Mouse (Mus musculus) natural killer cell, adult 2 months (primary cell): Measurements from ENCODE around the gene Fthl17b.
"Not testable (repeated sequence)": the region's sequence is repeated elsewhere in the genome, so short reads cannot be mapped to it uniquely, and the experiment has no call there.

Source experiments
- DNase-seq, 2 experiments: peaks; one replicate each; pipeline ENCODE4 v3.0.0; 2022; ENCODE audit warnings: low spot score in 2 of 2

Fthl17b gene

DNA sequence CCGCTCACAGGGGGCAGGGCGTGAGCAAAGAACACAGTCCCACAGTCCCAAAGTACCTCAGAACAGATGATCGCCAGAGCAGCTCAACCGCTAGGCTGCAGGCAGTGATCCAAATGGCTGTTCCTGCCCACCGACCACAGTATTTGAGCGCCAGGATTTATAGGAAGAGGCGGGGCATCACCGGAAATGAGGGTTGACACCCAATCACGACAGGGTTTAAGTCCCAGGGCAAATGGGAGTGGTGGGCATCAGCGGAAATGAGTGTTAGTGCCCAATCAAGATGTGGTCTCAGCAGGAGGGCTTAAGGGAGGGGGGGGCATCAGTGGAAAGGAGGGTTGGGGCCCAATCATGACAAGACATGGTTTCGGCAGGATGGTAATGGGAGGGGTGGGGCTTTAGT lies at the start of gene Fthl17b:
Gene Fthl17b (minus strand): TSS at position 101 of the 400 bp plus-strand sequence.
- not testable (repeated sequence) for DNase-seq

DNA sequence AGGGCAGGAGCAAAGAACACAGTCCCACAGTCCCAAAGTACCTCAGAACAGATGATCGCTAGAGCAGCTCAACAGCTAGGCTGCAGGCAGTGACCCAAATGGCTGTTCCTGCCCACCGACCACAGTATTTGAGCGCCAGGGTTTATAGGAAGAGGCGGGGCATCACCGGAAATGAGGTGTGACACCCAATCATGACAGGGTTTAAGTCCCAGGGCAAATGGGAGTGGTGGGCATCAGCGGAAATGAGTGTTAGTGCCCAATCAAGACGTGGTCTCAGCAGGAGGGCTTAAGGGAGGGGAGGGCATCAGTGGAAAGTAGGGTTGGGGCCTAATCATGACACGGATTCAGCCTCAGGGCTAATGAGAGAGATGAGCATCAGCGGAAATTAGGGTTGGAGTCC lies 23.9 kb upstream of the Fthl17b start, which contains the start of gene Fthl17d:
Gene Fthl17d (minus strand): TSS at position 101 of the 400 bp plus-strand sequence.
- not testable (repeated sequence) for DNase-seq

- DNase-seq, result not testable (repeated sequence)
These were observed 13.7 kb upstream of the Fthl17b start, which contains the start of gene Fthl17c for GRCm38 (mm10) chrX:8976459-8976858. Fthl17c (minus strand) TSS chrX:8976559.

GRCm38 (mm10) chrX:8964618-8965017 lies 1.8 kb upstream of the Fthl17b start:
- not testable (repeated sequence) for DNase-seq

DNA sequence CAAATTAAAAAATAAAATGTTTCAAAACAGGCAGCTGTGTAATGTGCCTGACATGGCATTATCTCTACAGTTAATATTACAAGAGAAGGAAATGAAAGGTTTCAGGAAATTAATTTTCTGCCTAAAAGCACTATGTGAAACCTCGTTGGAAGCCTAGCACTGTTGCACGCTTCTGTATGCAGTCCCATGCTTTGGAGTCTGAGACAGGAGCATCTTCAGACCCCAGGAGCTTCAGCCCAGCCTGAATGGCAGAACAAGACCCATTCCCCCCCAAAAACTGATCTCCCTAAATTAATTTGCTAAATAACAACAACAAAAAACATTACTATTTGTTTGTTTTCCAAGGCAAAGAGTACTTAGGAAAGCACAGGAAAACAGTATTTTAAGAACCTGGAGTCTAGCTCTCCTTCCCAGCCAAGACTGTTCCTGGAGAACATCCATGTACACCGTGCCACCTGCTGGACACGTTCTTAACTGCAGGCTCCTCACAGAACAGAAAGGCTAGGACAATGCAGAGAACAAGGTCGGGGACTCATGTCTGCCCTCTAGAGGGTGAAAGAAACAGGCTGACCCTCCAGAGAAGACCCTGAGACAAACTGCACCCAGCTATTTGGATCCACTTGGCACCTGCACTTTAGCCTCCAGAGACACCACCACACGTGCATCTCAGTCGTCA lies 14.5 kb downstream of the Fthl17b start:
- peak; percentile 32 to 43 for DNase-seq

DNA sequence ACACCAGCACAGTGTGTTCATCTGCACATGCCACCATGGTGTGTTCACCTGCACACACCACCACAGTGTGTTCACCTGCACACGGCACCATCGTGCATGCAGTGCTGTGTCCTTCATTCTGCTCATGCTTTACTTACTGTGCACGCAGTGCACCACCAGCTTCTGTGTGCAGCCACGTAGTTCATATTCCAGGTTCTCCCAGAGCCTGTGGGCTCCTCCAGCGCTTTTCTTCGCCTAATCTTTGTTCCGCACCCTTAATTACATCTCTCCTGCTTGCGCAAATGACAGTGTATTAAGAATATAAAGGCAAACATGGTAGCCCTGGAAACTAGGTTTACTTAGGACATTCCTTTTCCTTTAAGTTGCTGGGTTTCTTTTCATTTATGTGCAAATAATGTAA lies 18.7 kb downstream of the Fthl17b start:
- DNase-seq, result no peak

- no peak for DNase-seq
These were observed 35.5 kb downstream of the Fthl17b start for GRCm38 (mm10) chrX:8927308-8927707.

- DNase-seq, result no peak
These were observed 40.8 kb downstream of the Fthl17b start for GRCm38 (mm10) chrX:8921813-8922607.

DNA sequence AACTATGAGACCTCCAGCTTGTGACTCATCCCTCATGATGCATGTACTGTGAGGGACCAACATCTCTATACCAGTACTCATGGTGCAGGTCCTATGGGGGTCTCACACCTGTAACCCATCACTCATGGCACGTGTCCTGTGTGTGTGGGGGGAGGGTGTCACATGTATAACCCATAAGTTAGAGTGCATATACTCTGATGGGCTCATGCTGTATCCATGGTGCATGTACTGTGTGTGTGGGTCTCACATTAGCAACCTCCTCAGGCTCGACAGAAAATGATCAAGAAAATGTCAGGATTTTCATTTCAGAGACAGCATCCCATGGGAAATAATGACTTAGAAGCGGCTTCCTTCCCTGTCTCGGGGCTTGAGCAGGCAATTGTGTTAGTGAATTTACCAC lies 41.7 kb downstream of the Fthl17b start:
- DNase-seq, result no peak
